Mouse (Mus musculus): Measurements from ENCODE around the gene Cyb5b. TPM values are rescaled to one million over a fixed set of nuclear protein-coding genes. Genes with fewer than 3 reads are reported as not detected.

Gene Cyb5b
- polyA plus RNA-seq, 1 experiment = 0.57 TPM

GRCm38 (mm10) chr8:107124343-107124742 is 26.1 kb upstream of the Cyb5b start:
- Histone ChIP-seq H3K27me3 (ENCODE audit: control insufficient read depth) (no peaks in the 10 kb centered on the region), H3K4me3 (replicated peaks) (no peak overlapping the region), H3K9me3 (ENCODE audit: control insufficient read depth, low read length) (no peaks in the 10 kb centered on the region), H3K4me1 (ENCODE audit: control insufficient read depth) (no peaks in the 10 kb centered on the region), H3K36me3 (ENCODE audit: control insufficient read depth) (no peaks in the 10 kb centered on the region)
- TF ChIP-seq GATA1 (IDR thresholded peaks at IDR 0.05; ENCODE audit: low read length) (no peak), TAL1 (IDR thresholded peaks at IDR 0.05; ENCODE audit: low read length) (no peak)

GRCm38 (mm10) chr8:107129171-107130025 is 21.0 kb upstream of the Cyb5b start:
- TF ChIP-seq TAL1 (IDR thresholded peaks at IDR 0.05; ENCODE audit: low read length) (no peak), GATA1 (IDR thresholded peaks at IDR 0.05; ENCODE audit: low read length) (no peak)
- Histone ChIP-seq H3K27me3 (ENCODE audit: control insufficient read depth) (0 out of 2 replicates have a peak, but pooled peaks cover 3% of the 10 kb centered on the region), H3K4me3 (replicated peaks) (no peak overlapping the region), H3K9me3 (ENCODE audit: control insufficient read depth, low read length) (no peaks in the 10 kb centered on the region), H3K36me3 (ENCODE audit: control insufficient read depth) (no peaks in the 10 kb centered on the region), H3K4me1 (ENCODE audit: control insufficient read depth) (no peaks in the 10 kb centered on the region)

- Histone ChIP-seq H3K9me3 (ENCODE audit: control insufficient read depth, low read length) (no peaks in the 10 kb centered on the region), H3K36me3 (ENCODE audit: control insufficient read depth) (no peaks in the 10 kb centered on the region), H3K27me3 (ENCODE audit: control insufficient read depth) (0 out of 2 replicates have a peak, but pooled peaks cover 3% of the 10 kb centered on the region), H3K4me1 (ENCODE audit: control insufficient read depth) (no peaks in the 10 kb centered on the region), H3K4me3 (replicated peaks) (no peak overlapping the region)
- no peak for TF ChIP-seq TAL1 (IDR thresholded peaks at IDR 0.05; ENCODE audit: low read length)
- no peak for TF ChIP-seq GATA1 (IDR thresholded peaks at IDR 0.05; ENCODE audit: low read length)
These were observed 20.4 kb upstream of the Cyb5b start for GRCm38 (mm10) chr8:107130028-107130427.

GRCm38 (mm10) chr8:107132581-107133491 is 17.6 kb upstream of the Cyb5b start:
- H3K9me3 ChIP-seq (ENCODE audit: control insufficient read depth, low read length) = no peaks in the 10 kb centered on the region
- no peak for TF ChIP-seq GATA1 (IDR thresholded peaks at IDR 0.05; ENCODE audit: low read length)
- H3K4me3 ChIP-seq (replicated peaks) = no peak overlapping the region
- H3K36me3 ChIP-seq (ENCODE audit: control insufficient read depth) = no peaks in the 10 kb centered on the region
- 0 out of 2 replicates have a peak, but pooled peaks cover 3% of the 10 kb centered on the region for H3K27me3 ChIP-seq (ENCODE audit: control insufficient read depth)
- no peaks in the 10 kb centered on the region for H3K4me1 ChIP-seq (ENCODE audit: control insufficient read depth)

- Histone ChIP-seq H3K27me3 (ENCODE audit: control insufficient read depth) (0 out of 2 replicates have a peak, but pooled peaks cover 3% of the 10 kb centered on the region), H3K9me3 (ENCODE audit: control insufficient read depth, low read length) (no peaks in the 10 kb centered on the region), H3K4me3 (replicated peaks) (no peak overlapping the region), H3K4me1 (ENCODE audit: control insufficient read depth) (no peaks in the 10 kb centered on the region), H3K36me3 (ENCODE audit: control insufficient read depth) (no peaks in the 10 kb centered on the region)
- TF ChIP-seq TAL1 (IDR thresholded peaks at IDR 0.05; ENCODE audit: low read length) (no peak), GATA1 (IDR thresholded peaks at IDR 0.05; ENCODE audit: low read length) (no peak)
These were observed 16.6 kb upstream of the Cyb5b start for GRCm38 (mm10) chr8:107133881-107134280.

GRCm38 (mm10) chr8:107136003-107136612 is 14.3 kb upstream of the Cyb5b start:
- no peaks in the 10 kb centered on the region for H3K9me3 ChIP-seq (ENCODE audit: control insufficient read depth, low read length)

GRCm38 (mm10) chr8:107137591-107137990 is 12.8 kb upstream of the Cyb5b start:
- Histone ChIP-seq H3K4me1 (ENCODE audit: control insufficient read depth) (peaks cover 10% of the 10 kb centered on the region), H3K9me3 (ENCODE audit: control insufficient read depth, low read length) (no peaks in the 10 kb centered on the region), H3K27me3 (ENCODE audit: control insufficient read depth) (0 out of 2 replicates have a peak, but pooled peaks cover 3% of the 10 kb centered on the region), H3K4me3 (replicated peaks) (no peak overlapping the region), H3K36me3 (ENCODE audit: control insufficient read depth) (no peaks in the 10 kb centered on the region)
- TF ChIP-seq GATA1 (IDR thresholded peaks at IDR 0.05; ENCODE audit: low read length) = no peak
- no peak for TF ChIP-seq TAL1 (IDR thresholded peaks at IDR 0.05; ENCODE audit: low read length)

More at GRCm38 (mm10) chr8:107136003-107136612, 14.3 kb upstream of the Cyb5b start:
- Histone ChIP-seq H3K4me3 (replicated peaks) (no peak overlapping the region), H3K27me3 (ENCODE audit: control insufficient read depth) (0 out of 2 replicates have a peak, but pooled peaks cover 3% of the 10 kb centered on the region), H3K4me1 (ENCODE audit: control insufficient read depth) (peaks cover 10% of the 10 kb centered on the region), H3K36me3 (ENCODE audit: control insufficient read depth) (no peaks in the 10 kb centered on the region)
- TF ChIP-seq TAL1 (IDR thresholded peaks at IDR 0.05; ENCODE audit: low read length) (no peak), GATA1 (IDR thresholded peaks at IDR 0.05; ENCODE audit: low read length) (no peak)

- no peaks in the 10 kb centered on the region for H3K36me3 ChIP-seq (ENCODE audit: control insufficient read depth)
- no peak for TF ChIP-seq GATA1 (IDR thresholded peaks at IDR 0.05; ENCODE audit: low read length)
- TF ChIP-seq TAL1 (IDR thresholded peaks at IDR 0.05; ENCODE audit: low read length) = no peak
- no peaks in the 10 kb centered on the region for H3K9me3 ChIP-seq (ENCODE audit: control insufficient read depth, low read length)
- peaks cover 10% of the 10 kb centered on the region for H3K4me1 ChIP-seq (ENCODE audit: control insufficient read depth)
- H3K4me3 ChIP-seq (replicated peaks) = no peak overlapping the region
- no peaks in the 10 kb centered on the region for H3K27me3 ChIP-seq (ENCODE audit: control insufficient read depth)
These were observed 12.1 kb upstream of the Cyb5b start for GRCm38 (mm10) chr8:107138338-107138737.

All from erythroblast, embryonic 14.5 days (primary cell).